Mouse (Mus musculus) heart, adult 2 months (tissue): ENCODE measurements at regions not wholly inside any gene's neighbourhood (a gene's known extent, or its start where the extent isn't known, plus 50 kb on each side); places are given as distances from the start of the nearest gene placed in this dataset.

Experiments
- DNase-seq, 2 experiments: peaks; one replicate each; pipeline ENCODE4 v3.0.0; 2021
- H3K27ac ChIP-seq: fragments of 200-600 bp; 2 replicates; pipeline ENCODE4 v1.8.1; 2022
- H3K27me3 ChIP-seq: fragments of 200-500 bp; 2 replicates; pipeline ENCODE4 v1.6.1; 2012; ENCODE audit warnings: mild to moderate bottlenecking, low read length, inconsistent platforms, mixed read lengths; ENCODE audit not compliant: control insufficient read depth, insufficient read depth
- H3K36me3 ChIP-seq: fragments of 200-500 bp; 2 replicates; pipeline ENCODE4 v1.6.1; 2012; ENCODE audit warnings: low read length, inconsistent platforms; ENCODE audit not compliant: control insufficient read depth, insufficient read depth
- H3K4me1 ChIP-seq: fragments of 200-500 bp; 2 replicates; pipeline ENCODE4 v1.6.1; 2011; ENCODE audit warnings: low read length; ENCODE audit not compliant: control insufficient read depth, insufficient read depth
- H3K4me3 ChIP-seq: fragments of 200-600 bp; 2 replicates; pipeline ENCODE4 v1.8.1; 2022
- H3K79me2 ChIP-seq: fragments of 200-500 bp; replicated peaks from 2 replicates; pipeline ENCODE4 v1.6.1; 2012; ENCODE audit warnings: mild to moderate bottlenecking, inconsistent platforms, low read length, moderate library complexity, mixed read lengths; ENCODE audit not compliant: control insufficient read depth, insufficient read depth
- H3K9ac ChIP-seq: fragments of 200-500 bp; 2 replicates; pipeline ENCODE4 v1.6.1; 2012; ENCODE audit warnings: low read depth, mild to moderate bottlenecking, control low read depth, inconsistent platforms, low read length, mixed read lengths
- CTCF ChIP-seq: fragments of 200-600 bp; IDR thresholded peaks from 2 replicates; pipeline ENCODE4 v1.8.1; 2022; ENCODE audit warnings: antibody characterized with exemption, mild to moderate bottlenecking, moderate library complexity
- EP300 ChIP-seq: fragments of 200-500 bp; IDR thresholded peaks from 2 replicates; pipeline ENCODE4 v1.6.1; 2011; ENCODE audit warnings: low read depth, low read length, control low read depth; ENCODE audit not compliant: insufficient read depth
- POLR2A ChIP-seq: fragments of 200-500 bp; IDR thresholded peaks from 2 replicates; pipeline ENCODE4 v1.6.1; 2011; ENCODE audit warnings: mild to moderate bottlenecking, low read depth, low read length, control low read depth; ENCODE audit not compliant: insufficient read depth
- WGBS: fragments of 180-500 bp; shearing (Covaris S2); methylation state at CpG from one replicate; pipeline ENCODE4 v1.1.7; 2018; 5-methylcytosine and 5-hydroxymethylcytosine counted together
- intact Hi-C: fragments of 180-260 bp; cut with DNase I; formaldehyde crosslinking; loops from one replicate; pipeline ENCODE4 v1.15.1; 2025

DNA sequence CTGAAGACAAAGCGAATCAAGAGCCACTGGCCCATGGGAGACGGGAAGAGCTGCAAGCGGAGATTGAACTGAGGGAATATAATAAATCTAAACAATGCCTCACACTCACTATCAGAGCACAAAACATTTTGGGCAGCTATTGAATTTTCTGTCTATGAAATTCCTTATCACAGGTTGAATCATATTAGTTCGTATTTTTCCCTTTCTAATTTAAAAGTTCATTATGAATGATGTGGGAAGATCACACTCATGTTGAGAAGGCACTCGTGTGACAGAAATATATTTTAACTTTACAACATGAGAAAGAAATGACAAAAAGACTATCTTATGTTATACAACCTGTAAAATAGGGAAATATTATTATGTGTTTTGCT is 444.2 kb upstream of the Klhl1 start:
- H3K4me1 ChIP-seq = no peaks in the 10 kb centered on the region
- intact Hi-C loops = no loop called here
- TF ChIP-seq EP300 = no peak
- H3K27ac ChIP-seq = no peak overlapping the region
- H3K79me2 ChIP-seq = no peaks in the 10 kb centered on the region
- no peak for DNase-seq
- H3K4me3 ChIP-seq = no peak overlapping the region
- no peaks in the 10 kb centered on the region for H3K36me3 ChIP-seq
- no peak overlapping the region for H3K9ac ChIP-seq
- WGBS = 56% methylated on average over 5 of the region's 5 CpGs
- no peaks in the 10 kb centered on the region for H3K27me3 ChIP-seq

DNA sequence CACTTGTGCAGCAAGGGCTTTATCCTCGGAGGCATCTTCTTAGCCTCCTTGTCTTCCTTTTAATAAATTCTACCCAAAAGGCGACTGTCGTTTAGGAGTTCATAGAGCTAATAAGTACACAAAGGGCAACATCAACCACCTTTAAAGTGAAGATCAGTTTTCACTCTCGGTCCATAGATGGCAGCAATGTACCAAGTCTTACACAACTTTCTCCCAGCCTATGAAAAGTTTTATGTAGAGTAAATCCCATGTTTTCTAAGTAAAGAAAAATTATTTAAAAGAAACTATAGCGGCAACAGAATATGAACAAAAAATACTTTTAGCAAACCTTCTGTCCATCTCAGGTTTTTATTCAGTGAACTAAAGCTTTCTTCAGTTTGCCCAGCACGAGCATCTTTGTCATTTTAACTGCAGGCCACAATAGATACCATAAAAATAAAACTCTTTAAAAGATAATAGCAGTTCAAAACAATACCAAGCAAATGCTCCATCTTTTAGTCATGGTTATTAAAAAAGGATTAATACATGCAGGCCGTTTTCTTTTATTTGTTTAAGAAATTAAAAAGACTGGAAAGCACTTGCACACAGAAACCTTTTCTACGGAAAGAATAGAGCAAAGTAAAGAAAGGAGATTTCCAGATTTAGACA is 443.6 kb upstream of the Klhl1 start:
- H3K27ac ChIP-seq = no peak overlapping the region
- TF ChIP-seq CTCF = peak; percentile 57
- TF ChIP-seq EP300 = no peak
- WGBS = 39% methylated on average over 8 of the region's 8 CpGs
- no peaks in the 10 kb centered on the region for H3K4me1 ChIP-seq
- intact Hi-C loops = no loop called here
- DNase-seq = no peak
- no peak overlapping the region for H3K4me3 ChIP-seq
- no peaks in the 10 kb centered on the region for H3K36me3 ChIP-seq
- no peaks in the 10 kb centered on the region for H3K79me2 ChIP-seq
- H3K27me3 ChIP-seq = no peaks in the 10 kb centered on the region
- H3K9ac ChIP-seq = no peak overlapping the region

- Histone ChIP-seq H3K27ac (no peak overlapping the region), H3K4me1 (no peaks in the 10 kb centered on the region), H3K27me3 (no peaks in the 10 kb centered on the region), H3K4me3 (no peak overlapping the region), H3K9ac (no peak overlapping the region), H3K36me3 (no peaks in the 10 kb centered on the region), H3K79me2 (no peaks in the 10 kb centered on the region)
- DNase-seq = no peak
- intact Hi-C loops = no loop called here
- TF ChIP-seq CTCF (no peak), POLR2A (no peak), EP300 (no peak)
- 82% methylated on average over 4 of the region's 4 CpGs for WGBS
These were observed 437.2 kb upstream of the Klhl1 start for GRCm38 (mm10) chr14:96956115-96956514.

DNA sequence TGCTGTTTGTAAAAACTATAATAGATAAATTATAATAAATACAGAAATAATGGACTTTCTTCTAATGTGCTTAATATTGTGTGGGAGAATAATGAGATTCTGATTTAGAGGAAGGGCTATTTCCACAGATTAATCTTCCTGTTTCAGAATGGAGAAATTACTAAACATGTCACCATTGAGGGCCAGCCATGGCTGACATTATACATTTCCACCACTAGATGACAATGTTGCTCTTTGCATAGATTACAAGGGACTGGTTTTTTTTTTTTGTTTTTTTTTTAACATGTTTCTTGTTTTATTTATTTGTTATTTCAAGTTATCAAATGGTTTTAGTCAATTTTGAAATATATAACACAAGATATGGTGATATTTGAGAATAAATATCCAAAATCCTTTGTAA is 435.6 kb upstream of the Klhl1 start:
- no peaks in the 10 kb centered on the region for H3K4me1 ChIP-seq
- intact Hi-C loops = no loop called here
- H3K4me3 ChIP-seq = no peak overlapping the region
- no peaks in the 10 kb centered on the region for H3K36me3 ChIP-seq
- H3K27me3 ChIP-seq = no peaks in the 10 kb centered on the region
- no peaks in the 10 kb centered on the region for H3K79me2 ChIP-seq
- H3K9ac ChIP-seq = no peak overlapping the region
- no peak for DNase-seq
- no peak overlapping the region for H3K27ac ChIP-seq
- TF ChIP-seq POLR2A (no peak), EP300 (no peak), CTCF (peak; percentile 87)

GRCm38 (mm10) chr14:96908737-96909136 is 389.8 kb upstream of the Klhl1 start:
- DNase-seq = no peak
- Histone ChIP-seq H3K4me1 (no peaks in the 10 kb centered on the region), H3K9ac (no peak overlapping the region), H3K27ac (no peak overlapping the region), H3K79me2 (no peaks in the 10 kb centered on the region), H3K36me3 (no peaks in the 10 kb centered on the region), H3K4me3 (no peak overlapping the region), H3K27me3 (no peaks in the 10 kb centered on the region)
- WGBS = 4% methylated on average over 2 of the region's 2 CpGs
- TF ChIP-seq CTCF (peak; percentile 66), EP300 (no peak)
- intact Hi-C loops = loop anchor here (5.0 kb wide), 1 partner anchor 961 kb away; no protein-coding TSS in a partner anchor

DNA sequence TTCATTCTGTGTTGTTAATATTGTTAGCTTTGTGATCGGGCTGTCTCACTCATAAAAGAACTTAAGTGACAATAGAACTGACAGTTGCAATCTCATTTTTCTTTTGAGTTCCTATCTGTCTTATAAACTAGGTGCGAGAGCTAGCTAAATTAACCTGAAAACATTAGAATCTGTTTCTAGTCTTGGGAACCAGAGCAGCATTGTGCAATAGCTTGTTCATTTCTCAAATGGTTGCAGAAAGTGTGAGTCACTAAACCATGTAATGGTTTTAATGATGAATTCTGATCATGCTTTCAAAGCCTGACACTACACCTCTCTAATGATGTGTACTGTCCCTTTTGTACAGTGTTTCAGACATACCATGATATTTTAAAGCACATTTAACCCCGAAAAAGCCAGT is 360.8 kb upstream of the Klhl1 start:
- Histone ChIP-seq H3K36me3 (no peaks in the 10 kb centered on the region), H3K27ac (no peak overlapping the region), H3K4me3 (no peak overlapping the region), H3K27me3 (no peaks in the 10 kb centered on the region), H3K79me2 (no peaks in the 10 kb centered on the region), H3K9ac (no peak overlapping the region), H3K4me1 (no peaks in the 10 kb centered on the region)
- WGBS = 67% methylated on average over 3 of the region's 3 CpGs
- no peak for DNase-seq
- TF ChIP-seq POLR2A (no peak), EP300 (no peak), CTCF (no peak)
- intact Hi-C loops = no loop called here

DNA sequence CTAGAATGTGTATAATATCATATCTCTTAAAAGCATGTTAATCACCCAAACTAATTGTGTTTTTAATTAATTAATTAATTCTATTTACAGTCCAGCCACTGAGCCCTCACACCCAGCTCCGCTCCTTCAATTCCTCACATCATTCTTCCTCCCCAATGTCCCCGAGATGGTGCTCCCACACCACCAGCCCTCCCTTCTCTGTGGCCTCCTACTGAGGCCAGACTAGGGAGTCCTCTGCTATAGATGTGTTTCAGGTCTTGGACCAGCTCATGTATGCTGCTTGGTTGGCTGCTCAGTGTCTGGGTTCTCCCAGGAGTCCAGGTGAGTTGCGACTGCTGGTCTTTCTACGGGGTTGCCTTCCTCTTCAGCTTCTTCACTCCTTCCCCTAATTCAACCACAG is 353.1 kb upstream of the Klhl1 start:
- H3K27me3 ChIP-seq = no peaks in the 10 kb centered on the region
- H3K79me2 ChIP-seq = no peaks in the 10 kb centered on the region
- DNase-seq = no peak
- no peak overlapping the region for H3K9ac ChIP-seq
- H3K4me3 ChIP-seq = no peak overlapping the region
- H3K36me3 ChIP-seq = no peaks in the 10 kb centered on the region
- no peak overlapping the region for H3K27ac ChIP-seq
- H3K4me1 ChIP-seq = no peaks in the 10 kb centered on the region
- 77% methylated on average over 4 of the region's 4 CpGs for WGBS
- TF ChIP-seq EP300 = no peak
- TF ChIP-seq CTCF = no peak
- no peak for TF ChIP-seq POLR2A
- intact Hi-C loops = no loop called here
